Mouse (Mus musculus) CD8-positive naive resting alpha-beta T cell, adult 57 days (primary cell): ENCODE results near the gene Ap4b1. TPM values are rescaled to one million over a fixed set of nuclear protein-coding genes. Genes with fewer than 3 reads are reported as not detected.

Experiments
- total RNA-seq: library from RNA; stranded (reverse); gene quantifications from one replicate; pipeline ENCODE4 v1.2.4, GENCODE M21; 2023

The Ap4b1 gene
- 21.8 TPM for total RNA-seq

GRCm38 (mm10) chr3:103808891-103809798 is at the start of gene Ap4b1, which contains the start of the genes Dclre1b and Gm43064:
Ap4b1 (plus strand) TSS chr3:103809520.
Dclre1b (minus strand) TSS chr3:103809444.
Gm43064 (plus strand) TSS chr3:103809573.

GRCm38 (mm10) chr3:103791230-103792110 is 17.9 kb upstream of the Ap4b1 start, which contains the start of gene Hipk1:
Hipk1 (minus strand) TSS chr3:103791563.

GRCm38 (mm10) chr3:103832426-103832825 is 23.1 kb downstream of the Ap4b1 start, which contains the start of gene Bcl2l15:
Bcl2l15 (plus strand) TSS chr3:103832601.

GRCm38 (mm10) chr3:103858881-103859801 is 49.8 kb downstream of the Ap4b1 start, which contains the start of gene Ptpn22:
Ptpn22 (plus strand) TSS chr3:103859795.

Other genes with a start within 250 kb of the Ap4b1 start
- 1.6 TPM for gene Syt6, start 234.3 kb upstream of the Ap4b1 start, total RNA-seq
- not detected for gene Atg4a-ps, start 163.5 kb upstream of the Ap4b1 start, total RNA-seq
- gene Olfml3, start 71.5 kb upstream of the Ap4b1 start, total RNA-seq = 10.0 TPM
- not detected for gene Gm10964, start 70.2 kb upstream of the Ap4b1 start, total RNA-seq
- gene Hipk1, start 18.0 kb upstream of the Ap4b1 start, total RNA-seq = 262 TPM
- gene Dclre1b, start 76 bp upstream of the Ap4b1 start, total RNA-seq = 35.6 TPM
- gene Gm43064, start 53 bp downstream of the Ap4b1 start, total RNA-seq = 0.92 TPM
- 1.3 TPM for gene Bcl2l15, start 23.1 kb downstream of the Ap4b1 start, total RNA-seq
- 360 TPM for gene Ptpn22, start 50.3 kb downstream of the Ap4b1 start, total RNA-seq
- gene Rsbn1, start 104.6 kb downstream of the Ap4b1 start, total RNA-seq = 39.5 TPM
- 30.2 TPM for gene Phtf1, start 158.6 kb downstream of the Ap4b1 start, total RNA-seq